Mouse (Mus musculus): ENCODE data around the gene Thra.
A peak's percentile ranks its signal among the peaks of the same experiment; 100 is the strongest.

The Thra gene

DNA sequence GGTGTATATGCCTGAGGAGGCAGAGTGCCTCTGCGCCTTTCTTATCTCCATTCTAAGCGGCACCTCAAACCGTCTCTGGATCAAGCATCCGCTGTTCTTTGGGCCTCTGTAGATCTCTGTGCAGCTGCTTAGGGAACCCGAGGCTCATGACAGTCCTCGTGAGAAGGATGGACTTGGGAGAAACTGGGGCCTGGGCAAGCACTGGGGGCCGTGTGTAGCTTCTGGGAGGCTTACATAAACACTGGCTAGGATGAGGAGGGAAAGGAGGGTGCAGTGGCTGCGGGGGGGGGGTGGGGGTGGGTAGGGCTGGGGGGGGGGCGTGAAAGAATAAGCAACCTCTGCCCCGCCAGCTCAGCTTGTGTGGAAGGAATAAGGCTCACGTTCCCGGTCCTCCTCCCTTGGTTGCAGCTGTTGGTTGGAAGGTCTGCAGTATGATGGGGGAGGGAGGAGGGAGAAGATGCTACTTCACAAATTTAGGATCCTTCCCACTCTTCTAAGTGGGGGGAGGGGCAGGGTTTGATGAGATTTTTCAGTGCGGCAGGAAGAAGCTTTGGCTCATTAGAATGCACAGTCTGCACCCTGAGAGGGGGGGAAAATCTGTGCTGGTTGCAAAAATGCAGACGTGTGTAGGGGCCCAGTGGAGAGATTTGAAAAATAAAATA is 41.5 kb downstream of the Thra start:
- peak; percentile 99 for DNase-seq

DNA sequence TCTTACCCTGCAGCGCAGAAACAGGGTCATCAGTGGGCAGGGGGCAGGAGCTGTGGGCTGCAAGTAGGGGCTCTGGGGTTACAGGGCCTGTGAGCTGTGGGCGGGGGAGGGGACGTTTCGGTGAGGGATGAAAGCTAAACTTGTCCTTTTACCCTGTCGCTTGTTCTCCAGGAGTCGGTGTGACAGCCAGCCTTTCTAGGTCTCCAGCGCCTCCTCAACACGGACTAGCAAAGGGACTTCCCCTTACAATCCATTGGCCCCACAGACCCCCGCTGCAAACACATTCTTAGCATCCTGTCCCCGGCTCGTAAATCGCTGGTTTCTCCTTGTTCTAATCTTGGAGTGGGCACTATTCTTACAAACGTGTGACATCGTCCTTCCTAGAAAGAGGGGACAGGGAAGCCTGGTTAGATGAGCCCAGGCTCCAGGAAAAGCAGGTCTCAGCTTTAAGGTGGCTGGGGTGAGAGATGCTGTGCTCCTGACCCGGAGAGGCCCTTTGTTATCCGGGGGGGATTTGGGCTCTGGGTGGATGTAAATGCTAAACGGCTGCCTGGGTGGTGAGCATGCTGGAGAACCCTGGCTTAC is 42.3 kb downstream of the Thra start:
- peak; percentile 97 for DNase-seq

DNA sequence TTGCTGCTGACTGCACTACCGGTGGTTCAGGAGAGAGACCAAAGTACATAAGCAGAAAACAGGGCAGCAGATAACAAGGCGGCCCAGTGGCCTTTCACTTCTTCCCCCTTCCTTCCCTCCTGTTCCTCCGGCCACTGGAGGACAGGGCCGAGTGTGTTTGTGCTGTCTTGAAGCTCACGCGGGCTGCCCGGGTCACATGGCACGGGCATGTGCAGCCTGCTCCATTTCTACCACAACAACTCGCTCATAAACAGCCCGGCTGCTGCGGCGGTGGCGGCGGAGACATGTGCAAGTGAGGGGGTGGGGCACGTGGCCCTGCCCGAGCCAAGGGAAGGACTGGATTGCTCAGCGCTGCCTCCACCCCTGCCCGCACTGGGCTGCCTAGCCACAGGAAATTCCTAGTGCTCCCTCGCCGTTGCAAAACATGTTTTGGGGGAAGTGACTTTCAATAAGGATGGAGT is 42.8 kb downstream of the Thra start:
- DNase-seq = peak; percentile 100

DNA sequence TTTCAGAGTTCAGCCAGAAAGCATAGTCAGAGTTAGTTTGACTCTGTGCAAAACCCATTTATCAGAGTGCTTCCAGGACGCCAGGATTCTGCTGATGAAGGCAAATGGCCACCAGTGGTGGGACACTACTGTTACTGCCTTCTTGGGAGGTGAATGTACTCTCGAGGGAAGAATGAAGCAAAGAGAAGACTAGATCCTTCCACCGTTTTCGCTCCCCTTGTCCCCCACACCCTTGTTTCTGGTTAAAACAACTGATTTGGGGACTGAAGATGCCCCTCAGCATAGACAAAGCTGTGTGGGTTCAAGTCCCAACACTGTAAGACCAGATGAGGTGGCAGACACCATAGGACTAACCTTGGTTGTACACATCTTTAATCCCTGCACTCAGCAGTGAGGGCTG is 43.7 kb downstream of the Thra start:
- DNase-seq = peak; percentile 91

DNA sequence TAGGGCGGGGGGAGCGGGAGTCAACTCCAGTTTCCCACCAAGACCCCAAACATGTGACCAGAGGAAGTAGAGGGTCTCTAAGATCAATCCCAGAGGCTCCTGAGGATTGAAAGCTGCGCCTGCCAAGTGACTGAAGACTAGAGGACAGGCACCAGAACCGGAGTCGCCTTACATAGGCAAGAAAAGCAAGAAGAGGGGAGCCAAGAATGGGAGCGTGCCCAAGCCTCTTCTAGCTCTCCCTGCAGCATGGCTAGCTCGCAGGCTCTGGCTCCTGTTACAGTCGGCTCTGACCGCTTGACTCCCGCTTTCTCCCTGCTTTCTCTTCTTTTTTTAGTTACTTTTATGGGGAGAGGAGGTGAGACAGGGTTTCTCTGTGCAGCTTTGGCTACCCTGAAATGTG is 44.8 kb downstream of the Thra start:
- peak; percentile 97 for DNase-seq

DNA sequence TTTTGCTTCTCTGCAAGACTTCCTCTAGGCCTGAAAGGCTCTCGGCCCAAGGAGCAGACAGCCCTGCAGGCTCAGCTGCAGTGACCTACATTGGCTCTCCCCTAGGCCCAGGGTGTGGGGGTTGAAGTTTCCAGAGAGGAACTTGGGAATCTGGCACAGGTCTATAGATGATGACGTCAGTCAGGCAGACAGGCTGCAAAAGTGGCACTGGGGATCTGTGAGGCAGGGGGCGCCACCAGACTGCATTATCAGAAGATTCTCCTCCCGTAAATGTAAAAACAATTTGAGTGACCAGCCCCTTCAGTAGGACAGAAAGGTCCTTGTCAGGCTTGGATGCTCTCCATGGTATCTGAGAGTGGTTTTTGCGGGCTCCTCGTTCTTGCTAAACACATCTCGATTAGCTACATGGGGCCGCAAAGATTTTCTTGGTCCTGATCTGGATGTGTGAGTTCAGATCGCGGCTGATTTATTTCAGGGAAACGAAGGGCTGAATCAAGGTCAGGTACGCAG is 45.4 kb downstream of the Thra start:
- peak; percentile 99 for DNase-seq

DNA sequence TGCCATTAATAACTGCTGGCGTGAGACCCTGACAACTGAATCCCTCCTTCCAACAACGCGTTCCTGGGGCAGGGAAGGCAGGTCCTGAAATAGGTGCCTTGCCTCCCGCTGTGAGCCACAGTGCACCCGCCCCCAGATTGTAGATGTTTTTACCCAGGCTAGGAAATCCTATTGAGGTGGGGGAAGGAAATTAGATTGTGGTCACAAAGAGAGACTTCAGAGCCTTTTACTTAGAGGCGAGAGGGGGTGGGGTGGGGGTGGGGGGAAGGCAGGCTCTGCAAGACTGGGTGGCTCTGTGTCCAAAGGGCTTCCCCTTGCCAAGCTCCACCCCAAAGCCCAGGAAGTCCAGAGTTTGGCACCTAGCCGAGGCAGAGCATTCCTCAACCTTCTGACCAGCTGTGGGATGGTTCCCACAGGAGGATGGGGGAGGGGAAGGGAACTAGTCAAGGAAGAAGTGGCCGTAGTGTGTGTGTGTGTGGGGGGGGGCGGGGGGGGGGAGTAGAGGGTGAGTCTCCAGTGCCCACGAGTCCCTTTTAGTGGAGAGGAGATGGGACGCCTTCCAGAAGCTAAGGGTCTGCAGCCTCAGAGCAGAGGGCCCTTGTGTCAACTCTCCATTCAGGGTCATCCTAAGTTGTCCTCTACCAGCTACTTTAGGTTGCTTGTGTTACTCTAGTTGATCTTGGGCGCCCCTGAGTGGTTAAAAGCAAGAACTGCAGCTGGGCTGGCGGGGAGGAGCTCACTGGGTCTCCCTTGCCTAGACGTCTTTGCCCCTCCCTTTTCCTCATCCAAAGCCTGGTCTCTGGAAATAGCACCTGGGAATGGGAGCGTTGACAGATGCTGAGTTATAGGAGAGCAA is 46.1 kb downstream of the Thra start:
- peak; percentile 100 for DNase-seq

DNA sequence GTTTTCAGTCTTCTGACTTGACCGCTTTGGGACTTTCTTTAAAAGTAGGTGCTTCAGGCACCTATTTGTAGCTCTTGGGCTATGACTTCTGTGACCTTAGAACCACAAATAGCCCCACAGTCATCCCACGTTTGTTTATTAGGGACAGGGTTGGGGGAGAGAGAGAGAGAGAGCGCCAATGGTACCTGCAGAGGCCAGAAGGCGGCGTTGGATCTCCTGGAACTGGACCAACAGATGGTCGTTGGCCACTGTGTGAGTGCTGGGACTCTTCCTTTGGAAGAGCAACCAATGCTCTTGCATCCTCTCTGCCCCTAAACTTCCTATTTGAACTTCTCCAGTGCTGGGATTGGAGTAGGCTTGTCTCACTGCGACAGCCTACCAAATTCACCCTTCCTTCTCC is 46.8 kb downstream of the Thra start:
- DNase-seq = no peak

DNA sequence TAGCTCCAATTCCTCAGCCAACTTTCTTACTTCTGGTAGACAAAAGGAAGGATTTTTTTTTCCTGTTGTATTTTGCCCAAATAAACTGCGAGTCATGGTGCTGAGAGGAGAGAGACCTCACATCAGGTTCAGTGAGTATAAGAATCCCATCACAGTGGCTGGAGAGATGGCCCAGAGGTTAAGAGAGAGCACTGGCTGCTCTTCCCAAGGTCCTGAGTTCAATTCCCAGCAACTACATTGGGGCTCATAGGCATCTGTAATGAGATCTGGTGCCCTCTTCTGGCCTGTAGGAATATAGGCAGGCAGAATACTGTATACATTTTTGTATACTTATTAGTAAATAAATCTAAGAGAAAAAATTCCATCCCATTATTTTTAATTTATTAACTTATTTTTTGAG is 47.3 kb downstream of the Thra start:
- peak; percentile 88 for DNase-seq

DNA sequence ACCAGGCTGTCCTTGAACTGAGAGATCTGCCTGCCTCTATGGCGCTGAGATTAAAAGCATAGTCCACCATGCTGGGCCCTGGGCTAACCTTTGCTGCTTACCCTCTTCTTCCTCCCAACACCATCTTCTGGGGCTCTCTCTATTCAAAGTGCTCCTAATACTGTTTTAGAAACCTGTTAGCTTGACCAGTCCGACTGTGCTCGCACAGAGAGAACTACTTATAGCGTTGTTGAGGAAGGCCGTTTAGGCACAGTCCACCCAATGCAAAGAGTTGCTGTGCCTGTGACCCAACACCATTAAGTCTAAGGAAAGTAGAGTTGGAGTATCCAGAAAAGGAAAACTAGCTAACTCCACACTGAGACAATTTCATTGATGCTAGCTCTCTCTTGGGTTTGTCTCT is 47.7 kb downstream of the Thra start:
- no peak for DNase-seq

DNA sequence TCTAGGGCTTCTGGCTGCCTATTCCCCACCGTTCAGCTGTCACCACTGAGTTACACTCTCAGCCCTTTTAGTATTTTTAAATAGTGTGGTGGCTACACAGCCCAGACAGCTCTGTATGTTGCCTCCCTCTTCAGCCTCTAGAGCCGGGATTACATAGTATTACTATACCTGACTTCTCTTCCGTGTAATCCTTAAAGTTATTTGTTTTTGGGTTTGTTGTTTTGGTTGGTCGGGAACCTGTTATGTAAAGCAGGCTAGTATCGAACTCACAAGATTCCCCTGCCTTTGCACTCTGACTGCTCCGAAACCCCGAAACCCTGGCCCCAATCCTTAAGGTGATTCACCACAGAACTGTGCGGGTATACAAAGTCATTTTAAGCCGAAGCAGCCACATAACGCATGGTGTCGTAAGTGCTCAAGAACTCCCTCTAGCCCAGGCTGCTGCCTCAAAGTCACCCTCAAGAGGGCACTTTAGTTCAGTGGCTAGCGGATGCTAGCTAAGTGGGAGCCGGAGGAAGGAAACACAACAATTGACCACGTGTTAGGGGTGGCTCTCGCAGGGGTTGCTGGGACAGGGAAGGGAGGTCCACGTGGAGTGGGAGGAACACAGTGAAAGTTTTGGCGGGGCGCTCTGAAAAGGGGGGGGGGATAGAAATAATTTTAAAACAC is 48.2 kb downstream of the Thra start:
- DNase-seq = peak; percentile 100

DNA sequence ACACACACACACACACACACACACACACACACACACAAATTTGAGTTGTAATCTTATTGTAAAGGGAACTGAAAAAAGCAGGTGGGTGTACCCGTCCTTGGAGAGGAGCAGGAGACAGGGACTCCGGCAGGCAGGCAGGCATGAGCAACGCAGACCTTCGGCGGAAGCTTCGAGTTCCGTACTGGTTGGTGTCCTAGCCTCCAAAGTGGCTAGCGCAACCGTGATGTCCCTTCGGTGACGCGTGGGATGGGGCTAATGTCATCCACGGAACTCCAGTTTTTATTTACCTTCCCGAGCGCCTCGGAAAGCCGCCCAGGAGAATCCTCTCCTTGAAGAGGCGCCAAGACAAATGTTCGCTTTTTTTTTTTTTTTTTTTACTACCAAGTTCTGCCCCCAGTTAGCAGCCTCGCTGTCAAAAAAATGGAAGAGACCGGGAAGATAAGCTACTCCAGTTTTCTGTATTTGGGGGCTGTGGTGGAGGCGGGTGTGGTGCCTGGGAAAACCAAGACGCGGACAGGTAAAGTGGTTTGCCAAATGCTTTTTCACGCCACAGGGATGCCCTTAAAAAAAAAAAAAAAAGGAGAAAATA is 48.9 kb downstream of the Thra start:
- DNase-seq = no peak

DNA sequence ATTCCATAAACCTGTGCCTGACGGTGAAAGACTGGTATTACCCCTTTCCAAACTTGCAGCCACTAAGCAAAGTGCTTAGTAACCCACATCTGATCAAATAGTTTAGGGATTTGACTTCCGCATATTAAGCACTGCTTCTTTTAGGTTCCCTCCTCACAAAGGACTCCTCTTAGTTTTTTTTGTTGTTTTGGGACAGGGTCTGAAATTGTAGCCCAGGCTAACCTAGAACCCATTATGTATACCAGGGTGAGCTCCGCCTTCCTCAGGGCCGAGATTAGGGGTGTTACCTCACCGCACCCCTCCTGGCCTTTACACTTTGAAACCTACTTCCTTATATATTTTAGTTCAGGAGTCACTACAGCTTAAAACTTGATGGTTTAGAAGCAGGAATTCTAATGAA is 49.4 kb downstream of the Thra start:
- DNase-seq = no peak

DNA sequence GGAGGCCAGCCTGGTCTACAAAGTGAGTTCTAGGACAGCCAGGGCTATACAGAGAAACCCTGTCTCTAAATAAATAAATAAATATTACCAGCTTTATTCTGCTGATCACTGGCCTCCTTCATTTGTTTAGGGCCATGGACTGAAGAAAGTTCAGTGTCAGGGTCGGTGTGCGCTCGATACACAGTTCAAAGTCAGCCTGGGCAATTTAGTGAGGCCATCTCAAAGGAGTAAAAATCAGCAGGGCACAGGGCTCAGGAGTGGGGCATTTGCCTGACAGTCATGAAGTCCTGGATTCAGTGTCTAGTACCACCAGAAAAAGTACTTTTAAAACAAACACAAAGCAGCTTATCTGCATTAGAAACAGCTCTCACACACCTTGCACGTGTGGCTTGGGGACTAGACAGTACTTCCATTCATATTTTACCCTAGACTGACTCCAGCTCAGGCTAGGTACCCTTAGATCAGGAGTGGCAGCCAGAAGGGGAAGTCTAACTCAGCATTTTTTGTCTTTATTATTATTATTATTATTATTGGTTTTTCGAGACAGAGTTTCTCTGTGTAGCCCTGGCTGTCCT is 50.3 kb downstream of the Thra start:
- peak; percentile 84 for DNase-seq

DNA sequence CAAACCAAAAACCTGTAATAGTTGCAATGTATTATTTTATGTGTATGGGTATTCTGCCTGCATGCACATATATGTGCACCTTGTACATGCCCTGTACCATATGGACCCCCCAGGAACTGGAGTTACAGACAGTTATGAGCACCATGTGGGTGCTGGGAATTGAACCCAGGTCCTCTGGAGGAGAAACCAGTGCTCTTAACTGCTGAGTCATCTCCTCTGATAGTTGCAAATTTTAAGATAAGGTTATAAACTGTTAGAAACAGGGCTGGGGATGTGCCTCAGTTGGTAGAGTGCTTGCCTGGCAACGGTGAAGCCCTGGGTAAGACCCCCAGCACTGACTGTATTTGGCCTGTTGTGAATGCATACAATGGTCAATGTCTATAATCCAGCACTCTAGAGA is 51.0 kb downstream of the Thra start:
- no peak for DNase-seq

DNA sequence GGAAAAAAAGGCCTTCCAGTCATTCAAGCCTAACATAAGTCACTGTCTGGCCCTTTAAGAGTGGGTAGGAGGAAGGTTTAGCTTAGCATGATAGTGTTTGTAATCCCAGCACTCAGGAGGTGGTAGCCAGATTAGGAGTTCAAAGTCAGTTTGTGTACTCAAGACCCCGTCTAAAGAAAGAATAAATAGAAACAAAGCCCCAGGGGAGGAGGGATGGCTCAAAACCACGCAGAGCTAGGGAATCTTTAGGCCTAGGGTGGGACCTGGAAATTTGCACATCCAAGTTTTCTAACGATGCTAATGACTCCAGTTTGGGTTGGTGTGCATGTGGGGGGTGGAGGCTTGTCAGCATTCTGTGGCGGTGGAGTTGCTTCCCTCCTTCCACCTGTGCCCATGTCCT is 51.6 kb downstream of the Thra start:
- no peak for DNase-seq

DNA sequence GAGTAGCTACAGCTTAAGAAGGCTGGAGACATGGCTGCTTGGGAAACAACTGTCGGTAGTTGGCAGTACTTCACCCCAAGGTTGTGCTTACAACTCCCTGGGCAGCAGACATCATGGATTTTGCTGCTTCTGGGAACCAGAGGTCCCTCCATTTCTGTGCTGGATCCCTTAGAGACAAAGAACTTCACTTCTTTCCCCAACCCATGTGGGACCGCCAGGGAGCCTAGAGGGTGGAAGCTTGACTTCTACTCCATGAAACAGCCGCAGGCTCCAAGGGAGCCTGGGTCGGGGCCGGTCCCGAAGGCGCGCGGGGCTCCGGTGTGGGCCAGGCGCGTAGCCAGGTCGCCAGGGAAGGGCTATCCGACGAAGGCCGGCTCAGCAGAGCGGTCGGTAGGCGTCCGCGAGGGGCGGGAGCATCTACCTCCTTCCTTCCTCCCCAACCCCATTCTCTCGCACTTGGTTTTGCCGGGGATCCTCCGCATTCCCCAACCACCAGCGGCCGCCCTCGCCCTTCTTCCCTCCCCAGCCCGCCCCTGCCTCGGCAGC is 54.1 kb downstream of the Thra start:
- DNase-seq = no peak

DNA sequence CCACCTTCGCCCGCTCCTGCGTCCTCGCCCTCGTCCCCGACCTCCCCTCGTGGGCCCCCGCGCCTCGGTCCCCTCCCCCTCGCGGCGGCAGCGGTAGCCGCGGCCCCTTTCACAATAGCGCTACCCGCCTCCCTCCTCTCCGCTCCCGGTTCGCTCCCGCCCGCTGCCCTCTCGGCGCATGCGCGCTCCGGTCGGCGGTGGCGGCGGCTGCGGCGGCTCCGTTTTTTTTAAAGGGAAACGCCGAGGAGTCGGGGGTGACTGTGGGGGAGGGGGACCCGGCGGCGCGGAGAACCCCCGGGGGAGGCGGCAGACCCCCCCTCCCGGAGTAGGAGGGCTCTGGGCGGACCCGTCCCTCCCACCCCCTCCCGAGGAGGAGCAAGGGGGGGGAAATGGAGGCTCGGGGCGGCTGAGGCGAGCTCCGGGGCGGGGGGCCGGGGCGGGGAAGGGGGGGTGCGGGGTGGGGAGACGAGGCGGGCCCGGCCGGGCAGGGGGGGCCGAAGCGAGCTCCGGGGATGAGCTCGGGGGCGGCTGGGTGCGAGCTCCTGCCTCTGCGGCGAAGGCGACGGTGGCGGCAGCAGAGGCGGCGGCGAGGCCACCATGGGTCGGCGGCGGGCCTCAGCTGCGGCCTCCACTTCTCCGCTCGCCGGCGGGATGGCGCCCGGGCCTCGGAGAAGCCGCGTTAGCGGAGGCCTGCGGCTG is 54.7 kb downstream of the Thra start, which contains the start of gene Msl1:
Msl1 (plus strand) TSS at position 502 of the 699 bp plus-strand sequence.
- peak; percentile 99 for DNase-seq

DNA sequence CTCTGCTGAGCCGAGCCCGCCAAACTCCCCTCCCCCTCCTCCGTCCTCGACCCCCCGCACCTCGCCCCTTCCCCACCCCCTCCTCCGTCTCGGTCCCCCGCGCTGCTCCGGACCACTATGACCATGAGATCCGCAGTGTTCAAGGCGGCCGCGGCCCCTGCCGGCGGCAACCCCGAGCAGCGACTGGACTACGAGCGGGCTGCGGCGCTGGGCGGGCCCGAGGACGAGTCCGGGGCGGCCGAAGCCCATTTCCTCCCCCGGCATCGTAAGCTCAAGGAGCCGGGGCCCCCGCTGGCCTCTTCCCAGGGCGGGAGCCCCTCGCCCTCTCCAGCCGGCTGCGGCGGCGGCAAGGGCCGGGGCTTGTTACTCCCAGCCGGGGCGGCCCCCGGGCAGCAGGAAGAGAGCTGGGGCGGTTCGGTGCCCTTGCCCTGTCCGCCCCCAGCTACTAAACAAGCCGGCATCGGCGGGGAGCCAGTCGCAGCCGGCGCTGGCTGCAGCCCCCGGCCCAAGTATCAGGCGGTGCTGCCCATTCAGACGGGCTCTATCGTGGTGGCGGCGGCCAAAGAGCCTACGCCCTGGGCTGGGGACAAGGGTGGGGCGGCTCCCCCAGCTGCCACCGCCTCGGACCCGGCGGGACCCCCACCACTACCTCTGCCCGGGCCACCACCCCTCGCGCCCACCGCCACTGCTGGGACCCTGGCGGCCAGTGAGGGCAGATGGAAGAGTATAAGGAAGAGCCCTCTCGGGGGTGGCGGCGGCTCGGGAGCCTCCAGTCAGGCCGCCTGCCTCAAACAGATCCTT is 55.5 kb downstream of the Thra start:
- DNase-seq = peak; percentile 97

DNA sequence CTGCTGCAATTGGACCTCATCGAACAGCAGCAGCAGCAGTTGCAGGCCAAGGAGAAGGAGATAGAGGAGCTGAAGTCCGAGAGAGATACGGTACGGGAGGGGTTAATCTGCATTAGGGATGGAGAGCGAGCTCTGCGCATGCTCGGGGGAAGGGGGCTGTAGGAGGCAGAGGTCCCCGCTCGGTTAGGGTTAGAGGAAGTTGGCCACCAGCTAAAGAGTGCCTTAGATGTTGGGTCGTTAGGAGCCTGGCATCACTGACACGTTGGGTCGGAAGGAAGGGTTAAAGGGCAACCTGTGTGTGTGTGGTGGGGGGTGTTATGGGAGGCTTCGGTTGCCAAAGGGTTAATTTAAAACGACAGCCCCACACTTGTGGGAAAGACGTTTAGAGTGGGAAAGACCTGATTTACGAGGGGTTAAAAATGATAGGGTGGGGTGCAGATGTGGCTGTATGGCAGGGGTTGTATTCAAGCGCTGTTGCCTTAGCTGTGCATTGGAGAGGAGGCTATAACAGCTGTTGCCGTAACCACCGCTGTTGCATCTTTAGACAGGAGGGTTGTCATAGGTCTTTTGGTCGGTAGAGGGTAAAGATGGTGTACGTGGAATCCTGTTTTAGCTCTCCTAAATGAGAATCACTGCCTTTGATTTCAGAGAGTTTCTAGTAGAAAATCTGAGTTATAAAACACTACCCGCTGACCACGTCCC is 56.2 kb downstream of the Thra start:
- peak; percentile 98 for DNase-seq

Measured in heart, adult 11 months (tissue).